8 mouse cellular contexts compared by ENCODE assay signal in genomic region chr9:107700114-107700571, GRCm38 (mm10). TPM values are rescaled to one million over a fixed set of nuclear protein-coding genes. Genes with fewer than 3 reads are reported as not detected.
DNase-seq lines count a peak whose midpoint lies in the region; ATAC-seq and TF ChIP-seq lines count a peak whose summit lies in the region.

No protein-coding gene starts in this region.

- no peaks in the 10 kb centered on the region for H3K27me3 ChIP-seq in embryonic facial prominence, embryonic 15.5 days
- H3K27me3 ChIP-seq in heart, embryonic 12.5 days (replicated peaks) = peaks cover under 1% of the 10 kb centered on the region
- no peaks in the 10 kb centered on the region for H3K27me3 ChIP-seq in midbrain, postnatal 0 days (ENCODE audit: insufficient read depth, low read length)

- no peak overlapping the region for H3K4me3 ChIP-seq in embryonic facial prominence, embryonic 15.5 days (replicated peaks)
- H3K4me3 ChIP-seq in heart, embryonic 12.5 days = no peak overlapping the region
- H3K4me3 ChIP-seq in midbrain, postnatal 0 days (ENCODE audit: low read depth, low read length) = no peak overlapping the region

- 16% methylated on average over 6 of the region's 6 CpGs for WGBS in embryonic facial prominence, embryonic 15.5 days
- WGBS in heart, embryonic 12.5 days = 35% methylated on average over 6 of the region's 6 CpGs
- 28% methylated on average over 6 of the region's 6 CpGs for WGBS in midbrain, postnatal 0 days

- peaks cover 99% of the 10 kb centered on the region for H3K4me1 ChIP-seq in embryonic facial prominence, embryonic 15.5 days
- H3K4me1 ChIP-seq in heart, embryonic 12.5 days (replicated peaks) = peaks cover 89% of the 10 kb centered on the region
- H3K4me1 ChIP-seq in midbrain, postnatal 0 days (ENCODE audit: insufficient read depth, low read length) = peaks cover 26% of the 10 kb centered on the region

- peak overlapping the region; percentile 21; the same call in 1 of the 2 replicates for H3K4me2 ChIP-seq in embryonic facial prominence, embryonic 15.5 days (replicated peaks)
- no peak overlapping the region for H3K4me2 ChIP-seq in heart, embryonic 12.5 days
- H3K4me2 ChIP-seq in midbrain, postnatal 0 days (ENCODE audit: low read depth, low read length, poor library complexity, severe bottlenecking) = no peak overlapping the region

- TF ChIP-seq CTCF in midbrain, postnatal 0 days (IDR thresholded peaks at IDR 0.05) = no peak

- peak; percentile 49 to 61 for DNase-seq in kidney, postnatal 4 days
- no peak for DNase-seq in kidney, adult 18-20 months
- DNase-seq in layer of hippocampus, postnatal 36 days = peak; percentile 53 to 72
- peak; percentile 58 for DNase-seq in midbrain, postnatal 0 days (ENCODE audit: low spot score)
- no peak for DNase-seq in spleen, postnatal 10 days (ENCODE audit: low spot score in 2 of 2)

- 0 out of 2 replicates have a peak overlapping the region, but pooled peaks have one; percentile 0 for H3K9ac ChIP-seq in embryonic facial prominence, embryonic 15.5 days
- H3K9ac ChIP-seq in heart, embryonic 12.5 days = no peak overlapping the region
- no peak overlapping the region; the same call in 1 of the 2 replicates for H3K9ac ChIP-seq in midbrain, postnatal 0 days (replicated peaks; ENCODE audit: low read length, poor library complexity, severe bottlenecking)

- H3K27ac ChIP-seq in embryonic facial prominence, embryonic 15.5 days (replicated peaks) = peak overlapping the region; percentile 81
- H3K27ac ChIP-seq in heart, embryonic 12.5 days (ENCODE audit: poor library complexity, severe bottlenecking) = peak overlapping the region; percentile 57
- H3K27ac ChIP-seq in midbrain, postnatal 0 days (ENCODE audit: low read depth, low read length) = 0 out of 2 replicates have a peak overlapping the region, but pooled peaks have one; percentile 19

- no peak for ATAC-seq in embryonic facial prominence, embryonic 15.5 days (ENCODE audit: insufficient number of reproducible peaks, low FRiP score, low TSS enrichment, low read depth)
- no peak for ATAC-seq in heart, embryonic 12.5 days (ENCODE audit: insufficient number of reproducible peaks, low FRiP score)
- ATAC-seq in midbrain, postnatal 0 days (ENCODE audit: low FRiP score) = no peak
- ATAC-seq in megakaryocyte, adult 5-6 weeks (ENCODE audit: poor library complexity, severe bottlenecking) = no peak

- no peaks in the 10 kb centered on the region for H3K9me3 ChIP-seq in embryonic facial prominence, embryonic 15.5 days (replicated peaks)
- H3K9me3 ChIP-seq in heart, embryonic 12.5 days (replicated peaks) = no peaks in the 10 kb centered on the region
- H3K9me3 ChIP-seq in midbrain, postnatal 0 days (ENCODE audit: low read length) = no peaks in the 10 kb centered on the region

- H3K36me3 ChIP-seq in embryonic facial prominence, embryonic 15.5 days = peaks cover 18% of the 10 kb centered on the region
- H3K36me3 ChIP-seq in heart, embryonic 12.5 days = no peaks in the 10 kb centered on the region
- peaks cover 21% of the 10 kb centered on the region for H3K36me3 ChIP-seq in midbrain, postnatal 0 days (ENCODE audit: insufficient read depth, low read length)

RNA-seq across cellular contexts. Expression of gene Sema3f, which starts 10.1 kb away (rescaled TPM):
- 40.6 and 44.6 TPM in 2 replicates for polyA plus RNA-seq in embryonic facial prominence, embryonic 15.5 days (2015; fragmentation: Nextera tagmentation; extraction: Ambion mirVana)
- polyA plus RNA-seq in heart, embryonic 12.5 days (2016; fragmentation: Nextera tagmentation; extraction: Ambion mirVana) = 8.1 and 8.4 TPM in 2 replicates
- 1 to 10 TPM; 4.3 to 4.6 TPM for total RNA-seq in layer of hippocampus, postnatal 36 days (2021)
- 115 and 120 TPM in 2 replicates for total RNA-seq in midbrain, postnatal 0 days (2014; rRNA removed)
- polyA plus RNA-seq in midbrain, postnatal 0 days (2015; fragmentation: Nextera tagmentation; extraction: Ambion mirVana) = 13.5 and 14.1 TPM in 2 replicates
- not detected in 2 replicates for total RNA-seq in megakaryocyte, adult 5-6 weeks (2015)
- total RNA-seq in megakaryocyte, adult 5-6 weeks (2017) = not detected in 2 replicates

RNA-seq across cellular contexts. Expression of gene Gnat1, which starts 20.6 kb away (rescaled TPM):
- polyA plus RNA-seq in embryonic facial prominence, embryonic 15.5 days (2015; fragmentation: Nextera tagmentation; extraction: Ambion mirVana) = 1.9 and 3.4 TPM in 2 replicates
- polyA plus RNA-seq in heart, embryonic 12.5 days (2016; fragmentation: Nextera tagmentation; extraction: Ambion mirVana) = 0.97 and 1.2 TPM in 2 replicates
- not detected for total RNA-seq in layer of hippocampus, postnatal 36 days (2021)
- 0.52 and 0.55 TPM in 2 replicates for total RNA-seq in midbrain, postnatal 0 days (2014; rRNA removed)
- 2.3 and 2.6 TPM in 2 replicates for polyA plus RNA-seq in midbrain, postnatal 0 days (2015; fragmentation: Nextera tagmentation; extraction: Ambion mirVana)
- not detected in 2 replicates for total RNA-seq in megakaryocyte, adult 5-6 weeks (2015)
- total RNA-seq in megakaryocyte, adult 5-6 weeks (2017) = not detected in 2 replicates

RNA-seq across cellular contexts. Expression of gene Slc38a3, which starts 30.8 kb away (rescaled TPM):
- 3.7 and 4.2 TPM in 2 replicates for polyA plus RNA-seq in embryonic facial prominence, embryonic 15.5 days (2015; fragmentation: Nextera tagmentation; extraction: Ambion mirVana)
- 2.9 and 3.2 TPM in 2 replicates for polyA plus RNA-seq in heart, embryonic 12.5 days (2016; fragmentation: Nextera tagmentation; extraction: Ambion mirVana)
- 10 to 100 TPM; 53.9 to 60.6 TPM for total RNA-seq in layer of hippocampus, postnatal 36 days (2021)
- 70.0 and 94.5 TPM in 2 replicates for total RNA-seq in midbrain, postnatal 0 days (2014; rRNA removed)
- 37.6 and 44.6 TPM in 2 replicates for polyA plus RNA-seq in midbrain, postnatal 0 days (2015; fragmentation: Nextera tagmentation; extraction: Ambion mirVana)
- not detected in 2 replicates for total RNA-seq in megakaryocyte, adult 5-6 weeks (2015)
- not detected in 2 replicates for total RNA-seq in megakaryocyte, adult 5-6 weeks (2017)

Comparison
In these comparisons a context has a peak if more than half of its experiments do, and no peak if none do; other contexts are left out.
1. DNase-seq: peak in kidney, postnatal 4 days (2 of 2), layer of hippocampus, postnatal 36 days (2 of 2) and midbrain, postnatal 0 days (single experiment); none in kidney, adult 18-20 months (single experiment) and spleen, postnatal 10 days (0 of 2).
2. H3K27ac ChIP-seq: peak in every context shown above with its lines; median percentile 81 in embryonic facial prominence, embryonic 15.5 days; 57 in heart, embryonic 12.5 days; 19 in midbrain, postnatal 0 days.
3. RNA of gene Sema3f, which starts 10.1 kb away (total RNA-seq): 115 to 120 TPM in midbrain, postnatal 0 days; 4.3 to 4.6 TPM in layer of hippocampus, postnatal 36 days and not detected in megakaryocyte, adult 5-6 weeks; every median in the first group is over 10 times any median in the second.
4. RNA of gene Slc38a3, which starts 30.8 kb away (total RNA-seq): 70.0 to 94.5 TPM in midbrain, postnatal 0 days and 53.9 to 60.6 TPM in layer of hippocampus, postnatal 36 days; not detected in megakaryocyte, adult 5-6 weeks; every median in the first group is over 10 times any median in the second.